In the genomic region with DNA sequence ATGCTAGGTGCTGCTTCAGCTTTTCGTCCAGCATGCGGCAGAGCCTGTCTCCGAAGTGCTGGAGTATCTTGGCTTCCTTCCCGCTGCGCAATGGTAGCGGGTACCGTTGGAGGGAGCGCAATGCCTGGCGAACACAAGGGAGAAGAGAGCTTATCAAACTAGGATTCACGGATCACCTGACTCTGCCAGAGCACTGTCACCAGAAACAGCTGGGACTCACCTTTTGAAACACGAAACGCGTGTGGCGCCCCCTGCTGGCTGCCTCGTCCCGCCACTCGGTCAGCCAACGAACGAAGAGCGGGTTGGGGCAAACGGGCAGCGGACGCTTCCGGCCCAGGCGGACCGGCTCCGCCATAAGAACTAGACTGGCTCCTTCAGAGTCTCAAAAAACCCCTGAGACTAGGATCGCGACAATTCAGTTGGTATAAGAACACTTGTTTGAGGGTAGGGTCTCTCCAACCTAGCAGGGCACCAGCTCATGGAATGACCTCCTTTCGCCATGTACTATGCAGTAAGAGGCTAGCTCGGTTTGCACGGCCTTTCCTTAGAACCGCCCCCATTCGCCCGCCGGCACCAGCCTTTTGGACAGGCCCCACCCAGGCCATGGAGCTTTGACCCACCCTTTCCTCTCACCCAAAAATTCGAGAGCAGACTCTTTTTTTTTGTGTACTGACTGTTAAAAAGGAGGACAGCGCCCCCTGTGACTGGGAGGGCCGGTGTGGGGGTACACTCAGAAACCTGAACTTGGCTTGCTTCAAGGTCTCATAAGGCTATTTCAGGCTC, we compare ENCODE assay signal across 8 mouse cellular contexts. TPM values are rescaled to one million over a fixed set of nuclear protein-coding genes. Genes with fewer than 3 reads are reported as not detected.
DNase-seq lines count a peak whose midpoint lies in the region; ATAC-seq and TF ChIP-seq lines count a peak whose summit lies in the region.

Gene Mus81 (minus strand): TSS at position 635 of the 783 bp plus-strand sequence.

- peaks cover 29% of the 10 kb centered on the region for H3K4me1 ChIP-seq in heart, embryonic 12.5 days (replicated peaks)
- peaks cover 4% of the 10 kb centered on the region for H3K4me1 ChIP-seq in kidney, postnatal 0 days (replicated peaks; ENCODE audit: insufficient read depth, low read length)
- H3K4me1 ChIP-seq in liver, embryonic 11.5 days (replicated peaks; ENCODE audit: control insufficient read depth, insufficient read depth, low read length), result peaks cover 25% of the 10 kb centered on the region
- H3K4me1 ChIP-seq in stomach, embryonic 14.5 days (ENCODE audit: control insufficient read depth, insufficient read depth, low read length), result peaks cover 20% of the 10 kb centered on the region

- peak; percentile 94 for TF ChIP-seq CTCF in C2C12 (IDR thresholded peaks at IDR 0.05; ENCODE audit: control insufficient read depth, insufficient read depth, insufficient read length)
- peak; percentile 89 for TF ChIP-seq CTCF in kidney, postnatal 0 days (IDR thresholded peaks at IDR 0.05; ENCODE audit: low read depth)

- no peaks in the 10 kb centered on the region for H3K27me3 ChIP-seq in C2C12 (ENCODE audit: control insufficient read depth, insufficient read depth, insufficient read length)
- H3K27me3 ChIP-seq in heart, embryonic 12.5 days (replicated peaks), result no peaks in the 10 kb centered on the region
- no peaks in the 10 kb centered on the region for H3K27me3 ChIP-seq in kidney, postnatal 0 days (ENCODE audit: insufficient read depth, low read length)
- no peaks in the 10 kb centered on the region for H3K27me3 ChIP-seq in liver, embryonic 11.5 days (replicated peaks; ENCODE audit: control insufficient read depth, insufficient read depth, low read length)
- H3K27me3 ChIP-seq in stomach, embryonic 14.5 days (ENCODE audit: control insufficient read depth, insufficient read depth, low read length), result no peaks in the 10 kb centered on the region

- peak within 1 kb of the TSS; percentile 100 for H3K27ac ChIP-seq in heart, embryonic 12.5 days (ENCODE audit: poor library complexity, severe bottlenecking)
- peak within 1 kb of the TSS; percentile 99 for H3K27ac ChIP-seq in kidney, postnatal 0 days
- H3K27ac ChIP-seq in liver, embryonic 11.5 days (ENCODE audit: low read depth, low read length), result peak within 1 kb of the TSS; percentile 100
- peak within 1 kb of the TSS; percentile 99 for H3K27ac ChIP-seq in stomach, embryonic 14.5 days (ENCODE audit: low read length)

- peak; percentile 54 for ATAC-seq in erythroid progenitor cell, adult 5-6 weeks (replicated peaks; ENCODE audit: low FRiP score, poor library complexity, severe bottlenecking)
- peak; percentile 78 for ATAC-seq in heart, embryonic 12.5 days (ENCODE audit: insufficient number of reproducible peaks, low FRiP score)
- peak; percentile 71 for ATAC-seq in kidney, postnatal 0 days (replicated peaks; ENCODE audit: low FRiP score, low read depth)
- peak; percentile 75 for ATAC-seq in liver, embryonic 11.5 days (replicated peaks; ENCODE audit: low FRiP score)
- peak; percentile 72 for ATAC-seq in stomach, embryonic 14.5 days (ENCODE audit: insufficient number of reproducible peaks, insufficient read depth, low FRiP score, low read depth)

- peaks cover 26% of the 10 kb centered on the region for H3K79me3 ChIP-seq in C2C12 (ENCODE audit: low read depth)

- H3ac ChIP-seq in C2C12 (ENCODE audit: control insufficient read depth, insufficient read length, low read depth), result peak within 1 kb of the TSS; percentile 77

- peak within 1 kb of the TSS; percentile 84 for H3K4me2 ChIP-seq in heart, embryonic 12.5 days
- H3K4me2 ChIP-seq in kidney, postnatal 0 days (ENCODE audit: low read length), result peak within 1 kb of the TSS; percentile 72
- peak within 1 kb of the TSS; percentile 99 for H3K4me2 ChIP-seq in liver, embryonic 11.5 days
- peak within 1 kb of the TSS; percentile 51 for H3K4me2 ChIP-seq in stomach, embryonic 14.5 days (replicated peaks; ENCODE audit: low read depth, low read length)

- peak within 1 kb of the TSS; percentile 79 for H3K9ac ChIP-seq in heart, embryonic 12.5 days
- H3K9ac ChIP-seq in kidney, postnatal 0 days (ENCODE audit: low read depth, low read length), result peak within 1 kb of the TSS; percentile 49
- peak within 1 kb of the TSS; percentile 74 for H3K9ac ChIP-seq in liver, embryonic 11.5 days (ENCODE audit: low read depth, low read length)
- H3K9ac ChIP-seq in stomach, embryonic 14.5 days (replicated peaks; ENCODE audit: low read depth, low read length), result peak within 1 kb of the TSS; percentile 38; the same call in 1 of the 2 replicates

- under 1% methylated on average over 39 of the region's 39 CpGs for WGBS in heart, embryonic 12.5 days
- 1% methylated on average over 39 of the region's 39 CpGs for WGBS in kidney, postnatal 0 days
- WGBS in liver, embryonic 11.5 days, result under 1% methylated on average over 39 of the region's 39 CpGs
- under 1% methylated on average over 39 of the region's 39 CpGs for WGBS in stomach, embryonic 14.5 days

- H3K9me3 ChIP-seq in heart, embryonic 12.5 days (replicated peaks), result no peaks in the 10 kb centered on the region
- no peaks in the 10 kb centered on the region for H3K9me3 ChIP-seq in kidney, postnatal 0 days (replicated peaks; ENCODE audit: low read length)
- H3K9me3 ChIP-seq in liver, embryonic 11.5 days (ENCODE audit: control insufficient read depth, low read length), result no peaks in the 10 kb centered on the region
- no peaks in the 10 kb centered on the region for H3K9me3 ChIP-seq in stomach, embryonic 14.5 days (ENCODE audit: control insufficient read depth, low read depth, low read length)

- peak within 1 kb of the TSS; percentile 61 for H3K4me3 ChIP-seq in C2C12 (ENCODE audit: insufficient read depth, poor library complexity, severe bottlenecking)
- H3K4me3 ChIP-seq in heart, embryonic 12.5 days, result peak within 1 kb of the TSS; percentile 50
- peak within 1 kb of the TSS; percentile 48 for H3K4me3 ChIP-seq in kidney, postnatal 0 days (replicated peaks; ENCODE audit: low read depth, low read length)
- H3K4me3 ChIP-seq in liver, embryonic 11.5 days (ENCODE audit: low read depth, low read length), result peak within 1 kb of the TSS; percentile 62
- peak within 1 kb of the TSS; percentile 47 for H3K4me3 ChIP-seq in stomach, embryonic 14.5 days (ENCODE audit: low read depth, low read length)

- H3K79me2 ChIP-seq in C2C12 (ENCODE audit: control insufficient read depth, insufficient read depth), result peaks cover 46% of the 10 kb centered on the region

- peak; percentile 99 for DNase-seq in brain, adult 2 months (ENCODE audit: low read depth, low spot score)
- peak; percentile 99 for DNase-seq in kidney, postnatal 0 days (ENCODE audit: low spot score)
- peak; percentile 97 for DNase-seq in liver, embryonic 11.5 days (ENCODE audit: low spot score)
- DNase-seq in naive thymus-derived CD4-positive, alpha-beta T cell, adult 2 months (ENCODE audit: low read depth), result peak; percentile 97

- peaks cover 43% of the 10 kb centered on the region for H3K36me3 ChIP-seq in C2C12 (ENCODE audit: control insufficient read depth, insufficient read depth)
- peaks cover 45% of the 10 kb centered on the region for H3K36me3 ChIP-seq in heart, embryonic 12.5 days
- peaks cover 29% of the 10 kb centered on the region for H3K36me3 ChIP-seq in kidney, postnatal 0 days (ENCODE audit: insufficient read depth, low read length)
- H3K36me3 ChIP-seq in liver, embryonic 11.5 days (ENCODE audit: control insufficient read depth, insufficient read depth, low read length), result peaks cover 27% of the 10 kb centered on the region
- peaks cover 35% of the 10 kb centered on the region for H3K36me3 ChIP-seq in stomach, embryonic 14.5 days (ENCODE audit: control insufficient read depth, insufficient read depth, low read length)

TF ChIP-seq in C2C12, 6 proteins besides CTCF, POLR2A, EP300 and RAD21:
- TF ChIP-seq MYOG (IDR thresholded peaks at IDR 0.05; ENCODE audit: control insufficient read depth, extremely low read depth, insufficient read length) (no peak), MYOD1 (IDR thresholded peaks at IDR 0.05; ENCODE audit: control insufficient read depth, insufficient read length, low read depth) (peak; percentile 43), FOSL1 (IDR thresholded peaks at IDR 0.05; ENCODE audit: insufficient read depth, low read length, poor library complexity, severe bottlenecking) (no peak), USF1 (IDR thresholded peaks at IDR 0.05; ENCODE audit: low read depth) (no peak), MAX (IDR thresholded peaks at IDR 0.05) (peak; percentile 59)

RNA-seq across cellular contexts. Expression of gene Mus81, which starts in this region (rescaled TPM):
- polyA plus RNA-seq in C2C12 (2012; fragmentation: generic; extraction: Trizol), result 50.3 TPM
- 2.5 and 59.5 TPM in 2 replicates for total RNA-seq in erythroid progenitor cell, adult 5-6 weeks (2015; ENCODE audit: low replicate concordance)
- total RNA-seq in erythroid progenitor cell, adult 5-6 weeks (2017; ENCODE audit: low replicate concordance), result 6.5 and 11.2 TPM in 2 replicates
- 33.2 and 37.6 TPM in 2 replicates for polyA plus RNA-seq in heart, embryonic 12.5 days (2016; fragmentation: Nextera tagmentation; extraction: Ambion mirVana)
- 31.3 and 31.8 TPM in 2 replicates for polyA plus RNA-seq in kidney, postnatal 0 days (2015; fragmentation: Nextera tagmentation; extraction: Ambion mirVana)
- polyA plus RNA-seq in liver, embryonic 11.5 days (2014; fragmentation: Nextera tagmentation; extraction: Ambion mirVana), result 28.3 and 33.8 TPM in 2 replicates
- 41.2 and 46.6 TPM in 2 replicates for polyA plus RNA-seq in stomach, embryonic 14.5 days (2014; fragmentation: Nextera tagmentation; extraction: Ambion mirVana)

Comparison
In these comparisons a context has a peak if more than half of its experiments do, and no peak if none do; other contexts are left out.
1. Peak in every context shown above with its lines: DNase-seq, ATAC-seq, H3K4me3 ChIP-seq and H3K27ac ChIP-seq.